Mouse (Mus musculus) small intestine, adult 2 months (tissue): ENCODE data around the gene Tpcn2. TPM values are rescaled to one million over a fixed set of nuclear protein-coding genes. Genes with fewer than 3 reads are reported as not detected.

Source experiments
- H3K27ac ChIP-seq: fragments of 200-500 bp; 2 replicates; pipeline ENCODE4 v1.5.1; 2012; ENCODE audit warnings: low read depth, low read length, control low read depth, inconsistent platforms; ENCODE audit not compliant: insufficient read depth
- H3K27me3 ChIP-seq: fragments of 200-500 bp; 2 replicates; pipeline ENCODE4 v1.6.1; 2012; ENCODE audit warnings: mild to moderate bottlenecking, moderate library complexity, low read length, inconsistent platforms; ENCODE audit not compliant: control insufficient read depth, insufficient read depth
- H3K36me3 ChIP-seq: fragments of 200-500 bp; 2 replicates; pipeline ENCODE4 v1.6.1; 2012; ENCODE audit warnings: mild to moderate bottlenecking, low read length, control low read depth, inconsistent platforms; ENCODE audit not compliant: control insufficient read depth, insufficient read depth
- H3K4me1 ChIP-seq: fragments of 200-500 bp; 2 replicates; pipeline ENCODE4 v1.6.1; 2012; ENCODE audit warnings: low read length, inconsistent platforms, mixed read lengths; ENCODE audit not compliant: control insufficient read depth, insufficient read depth, insufficient read length
- H3K4me3 ChIP-seq: fragments of 200-500 bp; 2 replicates; pipeline ENCODE4 v1.5.1; 2012; ENCODE audit warnings: low read depth, mild to moderate bottlenecking, control low read depth, inconsistent platforms, low read length, moderate library complexity
- CTCF ChIP-seq: fragments of 200-500 bp; IDR thresholded peaks from 2 replicates; pipeline ENCODE4 v1.5.1; 2012; ENCODE audit warnings: low read depth, mild to moderate bottlenecking, control low read depth, inconsistent platforms, low read length, moderate library complexity, mixed read lengths; ENCODE audit not compliant: insufficient replicate concordance, insufficient read length; ENCODE audit errors: extremely low read depth
- POLR2A ChIP-seq: fragments of 200-500 bp; IDR thresholded peaks from 2 replicates; pipeline ENCODE4 v1.6.1; 2012; ENCODE audit warnings: low read depth, mild to moderate bottlenecking, control low read depth, inconsistent platforms, low read length, moderate library complexity
- WGBS: fragments of 180-500 bp; shearing (Covaris S2); methylation state at CpG from one replicate; pipeline ENCODE4 v1.1.7; 2018; 5-methylcytosine and 5-hydroxymethylcytosine counted together
- polyA plus RNA-seq: library from polyadenylated mRNA; depleted of rRNA; stranded (reverse); fragments of >200 nt; gene quantifications from 2 replicates; pipeline ENCODE4 v1.2.3, GENCODE M21; 2012

Gene Tpcn2
- polyA plus RNA-seq, 1 experiment, result 8.5 TPM

DNA sequence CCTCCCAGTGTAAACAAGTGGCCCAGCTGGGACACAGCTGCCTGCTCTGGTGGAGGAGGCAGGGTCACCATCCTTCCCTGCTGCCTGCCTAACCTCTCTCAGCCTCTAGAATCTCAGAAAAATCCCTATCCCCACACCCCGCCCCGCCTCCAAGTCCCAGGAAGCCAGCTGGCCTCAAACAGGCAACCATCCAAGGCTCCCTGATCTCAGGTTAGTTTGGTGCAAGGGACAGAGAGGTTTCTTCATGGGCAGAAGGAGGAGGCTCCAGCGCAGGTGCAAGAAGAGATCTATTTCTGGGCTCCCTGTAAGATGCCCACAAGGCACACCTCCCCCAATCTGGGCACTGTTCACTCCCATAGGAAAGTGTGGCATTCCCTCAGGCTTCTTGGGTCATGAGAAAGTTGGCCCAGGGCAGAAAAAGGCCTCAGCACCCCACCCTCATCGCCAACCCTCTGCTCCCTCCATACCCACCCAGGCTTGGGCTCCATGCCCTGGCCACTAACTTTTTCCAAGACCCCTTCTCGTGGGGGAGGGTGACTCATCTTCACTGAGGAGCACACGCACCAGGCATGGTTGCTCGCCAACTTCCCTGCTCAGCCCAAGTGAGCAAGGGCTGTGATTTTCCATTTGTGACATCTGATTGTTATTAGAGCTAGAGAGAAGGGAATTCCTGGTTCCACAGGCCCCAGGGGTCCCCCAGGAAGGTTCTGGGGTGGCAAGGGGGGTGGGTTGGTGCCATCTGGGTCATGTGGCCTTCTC, 15.9 kb upstream of the Tpcn2 start:
- H3K4me3 ChIP-seq, result no peak overlapping the region
- peak overlapping the region; percentile 54 for H3K27ac ChIP-seq
- H3K27me3 ChIP-seq, result no peaks in the 10 kb centered on the region
- TF ChIP-seq POLR2A (no peak), CTCF (no peak)
- H3K4me1 ChIP-seq, result peaks cover 3% of the 10 kb centered on the region; the same call in 1 of the 2 replicates
- WGBS, result 54% methylated on average over 7 of the region's 7 CpGs
- H3K36me3 ChIP-seq, result no peaks in the 10 kb centered on the region

DNA sequence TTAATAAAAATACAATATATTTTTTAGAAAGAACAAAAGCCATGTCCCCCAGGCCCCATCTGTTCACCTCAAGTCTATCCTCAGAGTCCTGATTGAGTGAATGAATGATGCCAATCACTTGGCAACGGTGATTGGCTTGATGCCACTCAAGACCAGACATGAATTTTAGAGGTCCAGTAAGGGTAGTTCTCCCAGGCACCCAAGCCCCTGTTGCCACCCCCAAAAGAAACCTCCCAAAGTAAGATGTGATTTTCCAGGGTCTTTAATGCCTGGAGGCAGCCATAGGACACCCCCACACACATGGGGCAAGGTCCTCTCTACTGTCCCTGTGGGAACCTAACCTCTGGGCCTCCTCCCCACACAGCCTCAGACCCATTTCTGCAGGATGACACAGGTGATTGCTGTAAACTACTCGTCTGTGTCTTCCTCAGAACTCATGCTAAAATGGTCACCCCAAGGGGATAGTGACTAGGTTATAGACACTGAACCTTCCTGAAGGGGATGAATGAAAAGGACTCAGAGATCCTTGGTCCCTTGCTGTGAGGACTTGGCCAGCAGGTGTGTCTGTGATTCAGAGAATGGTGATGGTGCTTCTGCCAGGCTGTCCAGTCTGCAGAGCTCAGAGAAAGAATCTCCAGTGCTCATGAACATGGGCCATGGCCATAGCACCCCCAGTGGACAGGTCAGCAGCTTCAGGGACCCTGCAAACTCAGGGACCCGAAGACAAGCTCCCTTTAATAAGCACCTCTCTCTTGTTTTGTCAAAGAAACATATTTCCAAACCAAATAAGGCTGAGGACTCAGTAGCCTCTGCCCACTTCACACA, 15.1 kb upstream of the Tpcn2 start:
- WGBS, result 64% methylated on average over 3 of the region's 3 CpGs
- peaks cover 3% of the 10 kb centered on the region; the same call in 1 of the 2 replicates for H3K4me1 ChIP-seq
- no peak for TF ChIP-seq CTCF
- TF ChIP-seq POLR2A, result no peak
- peak overlapping the region; percentile 70 for H3K27ac ChIP-seq
- no peaks in the 10 kb centered on the region for H3K27me3 ChIP-seq
- no peaks in the 10 kb centered on the region for H3K36me3 ChIP-seq
- no peak overlapping the region for H3K4me3 ChIP-seq

GRCm38 (mm10) chr7:145293859-145294258, 10.0 kb upstream of the Tpcn2 start:
- 44% methylated on average over 6 of the region's 6 CpGs for WGBS
- H3K4me1 ChIP-seq, result peaks cover 2% of the 10 kb centered on the region; the same call in 1 of the 2 replicates
- H3K4me3 ChIP-seq, result no peak overlapping the region
- no peak overlapping the region for H3K27ac ChIP-seq
- no peak for TF ChIP-seq POLR2A
- TF ChIP-seq CTCF, result no peak
- no peaks in the 10 kb centered on the region for H3K36me3 ChIP-seq
- no peaks in the 10 kb centered on the region for H3K27me3 ChIP-seq

DNA sequence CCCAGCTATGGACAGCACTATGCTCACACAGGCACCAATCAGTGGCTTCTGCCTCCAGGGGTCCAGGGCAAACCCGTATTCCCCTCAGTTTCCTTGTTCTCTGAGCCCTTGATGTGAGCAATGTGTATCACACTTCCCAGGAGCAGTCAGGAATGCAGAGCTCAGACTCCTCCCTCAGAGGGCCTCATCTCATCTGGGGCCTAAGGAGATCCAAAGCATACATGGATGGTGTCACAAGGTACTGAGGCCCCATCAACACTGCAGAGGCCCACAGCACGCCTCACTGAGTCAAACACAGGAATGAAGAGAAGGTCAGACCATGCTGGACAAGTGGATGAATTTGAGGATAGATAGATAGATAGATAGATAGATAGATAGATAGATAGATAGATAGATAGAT, 8.9 kb upstream of the Tpcn2 start:
- TF ChIP-seq POLR2A, result no peak
- H3K4me3 ChIP-seq, result no peak overlapping the region
- WGBS, result 79% methylated on average over 2 of the region's 2 CpGs
- H3K27ac ChIP-seq, result no peak overlapping the region
- no peaks in the 10 kb centered on the region for H3K36me3 ChIP-seq
- peaks cover 2% of the 10 kb centered on the region; the same call in 1 of the 2 replicates for H3K4me1 ChIP-seq
- no peaks in the 10 kb centered on the region for H3K27me3 ChIP-seq

DNA sequence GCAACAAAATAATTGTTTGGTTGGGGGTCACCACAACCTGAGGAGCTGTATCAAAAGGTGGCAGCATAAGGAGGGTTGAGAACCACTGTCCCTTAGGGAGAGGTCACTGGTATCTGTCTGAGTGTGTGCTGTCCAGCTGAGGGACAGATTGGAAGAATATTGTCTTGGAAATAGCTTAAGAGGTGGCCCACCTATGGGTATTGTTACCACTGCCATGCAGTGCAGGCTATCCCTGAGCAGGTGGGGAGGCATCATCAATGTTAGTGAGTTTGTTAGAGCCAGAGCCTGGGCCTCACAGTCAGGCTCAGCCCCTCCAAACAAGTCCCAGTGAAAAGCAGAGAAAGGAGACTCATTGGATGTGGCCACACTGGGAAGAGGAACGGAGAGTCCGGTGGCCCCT, 8.0 kb upstream of the Tpcn2 start:
- no peak overlapping the region for H3K27ac ChIP-seq
- 89% methylated on average over 2 of the region's 2 CpGs for WGBS

GRCm38 (mm10) chr7:145289302-145289701, 5.5 kb upstream of the Tpcn2 start:
- H3K4me1 ChIP-seq, result peaks cover 8% of the 10 kb centered on the region

More for the DNA sequence above, 8.0 kb upstream of the Tpcn2 start:
- TF ChIP-seq CTCF (no peak), POLR2A (no peak)
- Histone ChIP-seq H3K27me3 (no peaks in the 10 kb centered on the region), H3K36me3 (no peaks in the 10 kb centered on the region), H3K4me1 (peaks cover 7% of the 10 kb centered on the region), H3K4me3 (no peak overlapping the region)

DNA sequence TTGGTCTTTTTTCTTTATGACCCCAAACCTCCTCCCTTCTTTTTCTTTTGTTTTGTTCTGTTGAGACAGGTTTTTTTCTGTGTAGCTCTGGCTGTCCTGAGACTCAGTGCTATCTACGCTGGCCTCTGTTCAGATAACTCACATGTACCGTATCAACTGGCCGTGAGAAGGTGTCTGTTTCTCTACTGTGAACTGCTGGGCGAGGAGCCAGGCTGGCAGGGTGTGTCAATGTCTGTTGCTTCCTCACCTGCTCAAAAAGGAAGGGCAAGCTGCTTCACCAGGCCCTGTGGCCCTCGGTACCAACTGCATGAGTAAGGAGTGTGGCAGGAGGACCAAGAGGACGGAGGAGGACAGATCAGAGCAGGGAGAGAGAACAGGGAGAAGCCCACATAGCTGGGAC, 3.6 kb upstream of the Tpcn2 start:
- 30% methylated on average over 6 of the region's 6 CpGs for WGBS
- Histone ChIP-seq H3K4me3 (no peak overlapping the region), H3K27ac (peak overlapping the region; percentile 71), H3K4me1 (peaks cover 20% of the 10 kb centered on the region), H3K36me3 (no peaks in the 10 kb centered on the region), H3K27me3 (no peaks in the 10 kb centered on the region)
- no peak for TF ChIP-seq POLR2A
- TF ChIP-seq CTCF, result no peak

More at GRCm38 (mm10) chr7:145289302-145289701, 5.5 kb upstream of the Tpcn2 start:
- no peaks in the 10 kb centered on the region for H3K36me3 ChIP-seq
- TF ChIP-seq CTCF, result peak; percentile 31; the same call in 1 of the 2 replicates
- TF ChIP-seq POLR2A, result no peak
- 45% methylated on average over 5 of the region's 5 CpGs for WGBS
- H3K4me3 ChIP-seq, result no peak overlapping the region
- H3K27ac ChIP-seq, result no peak overlapping the region
- H3K27me3 ChIP-seq, result no peaks in the 10 kb centered on the region
